ENCODE assay signal across 8 mouse cellular contexts in the genomic region with DNA sequence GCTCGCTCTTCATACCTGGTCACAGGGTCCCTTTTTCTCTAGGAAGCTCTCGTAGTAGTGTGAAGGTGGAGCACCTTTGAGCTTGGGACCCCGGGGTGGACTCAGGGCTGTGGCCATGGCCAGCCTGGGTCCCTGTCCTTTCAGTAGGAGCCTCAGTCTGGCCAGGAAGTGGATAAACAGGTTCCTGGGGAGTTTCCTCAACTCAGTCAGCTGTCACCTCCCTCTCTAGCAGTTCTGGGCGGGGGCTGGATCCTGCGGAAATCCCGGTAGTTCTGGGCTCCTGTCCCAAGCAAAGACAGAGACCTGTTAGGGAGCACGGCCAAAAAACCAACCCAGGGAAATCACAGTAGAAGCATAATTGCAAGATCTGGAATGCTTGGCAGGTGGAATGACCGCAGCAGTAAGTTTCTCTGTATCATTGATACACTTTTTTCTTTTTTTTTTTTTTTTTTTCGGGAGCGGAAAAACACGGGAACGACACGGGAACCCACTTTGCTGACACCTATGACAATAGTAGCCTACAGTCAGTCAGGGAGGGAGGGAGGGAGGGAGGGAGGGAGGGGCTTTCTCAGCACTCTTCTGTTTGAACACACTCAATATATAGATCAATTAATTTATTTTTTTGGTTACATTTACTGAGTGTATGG. TPM values are rescaled to one million over a fixed set of nuclear protein-coding genes. Genes with fewer than 3 reads are reported as not detected.
DNase-seq lines count a peak whose midpoint lies in the region; ATAC-seq and TF ChIP-seq lines count a peak whose summit lies in the region.

Stap2 (minus strand) TSS at position 170 of the 647 bp plus-strand sequence.
Mpnd (plus strand) TSS at position 297 of the 647 bp plus-strand sequence.

- DNase-seq in forebrain, embryonic 11.5 days (ENCODE audit: low spot score), result peak; percentile 73
- peak; percentile 77 for DNase-seq in G1E (ENCODE audit: low spot score)
- DNase-seq in embryonic facial prominence, embryonic 14.5 days (ENCODE audit: low spot score), result peak; percentile 79
- DNase-seq in intestine, embryonic 14.5 days (ENCODE audit: low spot score), result no peak
- peak; percentile 60 for DNase-seq in liver, postnatal 0 days
- no peak for DNase-seq in layer of hippocampus, adult 8-10 months (ENCODE audit: low spot score in 2 of 2)

- no peak within 1 kb of the TSS for H3K27ac ChIP-seq in forebrain, embryonic 11.5 days (ENCODE audit: low read depth, low read length)
- H3K27ac ChIP-seq in forebrain, embryonic 12.5 days, result no peak within 1 kb of the TSS
- H3K27ac ChIP-seq in embryonic facial prominence, embryonic 14.5 days (replicated peaks; ENCODE audit: low read depth, low read length), result no peak within 1 kb of the TSS
- H3K27ac ChIP-seq in intestine, embryonic 14.5 days (ENCODE audit: low read depth), result no peak within 1 kb of the TSS
- peak within 1 kb of the TSS; percentile 65 for H3K27ac ChIP-seq in liver, postnatal 0 days (ENCODE audit: low read depth)

- 59% methylated on average over 13 of the region's 13 CpGs for WGBS in forebrain, embryonic 11.5 days
- 54% methylated on average over 12 of the region's 13 CpGs for WGBS in forebrain, embryonic 12.5 days
- WGBS in embryonic facial prominence, embryonic 14.5 days, result 39% methylated on average over 13 of the region's 13 CpGs
- WGBS in intestine, embryonic 14.5 days, result 38% methylated on average over 13 of the region's 13 CpGs
- 35% methylated on average over 13 of the region's 13 CpGs for WGBS in liver, postnatal 0 days (ENCODE audit: insufficient replicate concordance)

- no peak for TF ChIP-seq EP300 in liver, postnatal 0 days (IDR thresholded peaks at IDR 0.05; ENCODE audit: low read depth)

- no peak within 1 kb of the TSS for H3K4me3 ChIP-seq in forebrain, embryonic 11.5 days (ENCODE audit: low read depth, low read length)
- no peak within 1 kb of the TSS for H3K4me3 ChIP-seq in forebrain, embryonic 12.5 days (replicated peaks)
- H3K4me3 ChIP-seq in G1E (ENCODE audit: low read depth, low read length), result no peak within 1 kb of the TSS
- H3K4me3 ChIP-seq in embryonic facial prominence, embryonic 14.5 days (ENCODE audit: low read depth, low read length), result peak within 1 kb of the TSS; percentile 14; the same call in 1 of the 2 replicates
- peak within 1 kb of the TSS; percentile 24 for H3K4me3 ChIP-seq in intestine, embryonic 14.5 days (ENCODE audit: low read depth, low read length)
- H3K4me3 ChIP-seq in liver, postnatal 0 days (ENCODE audit: low read depth, low read length), result peak within 1 kb of the TSS; percentile 32

- H3K9ac ChIP-seq in forebrain, embryonic 11.5 days (ENCODE audit: low read length), result no peak within 1 kb of the TSS
- no peak within 1 kb of the TSS for H3K9ac ChIP-seq in forebrain, embryonic 12.5 days
- H3K9ac ChIP-seq in embryonic facial prominence, embryonic 14.5 days (ENCODE audit: low read depth, low read length), result peak within 1 kb of the TSS; percentile 37; the same call in 1 of the 2 replicates
- peak within 1 kb of the TSS; percentile 27; the same call in 1 of the 2 replicates for H3K9ac ChIP-seq in intestine, embryonic 14.5 days (ENCODE audit: low read length)
- H3K9ac ChIP-seq in liver, postnatal 0 days (replicated peaks), result peak within 1 kb of the TSS; percentile 42

- no peaks in the 10 kb centered on the region; the same call in 1 of the 2 replicates for H3K9me3 ChIP-seq in forebrain, embryonic 11.5 days (ENCODE audit: control insufficient read depth, low read length)
- no peaks in the 10 kb centered on the region for H3K9me3 ChIP-seq in forebrain, embryonic 12.5 days
- no peaks in the 10 kb centered on the region for H3K9me3 ChIP-seq in G1E (replicated peaks)
- no peaks in the 10 kb centered on the region for H3K9me3 ChIP-seq in embryonic facial prominence, embryonic 14.5 days (ENCODE audit: control insufficient read depth, low read length)
- H3K9me3 ChIP-seq in intestine, embryonic 14.5 days (ENCODE audit: control insufficient read depth, low read length), result no peaks in the 10 kb centered on the region
- no peaks in the 10 kb centered on the region for H3K9me3 ChIP-seq in liver, postnatal 0 days (ENCODE audit: low read length)

- no peaks in the 10 kb centered on the region for H3K36me3 ChIP-seq in forebrain, embryonic 11.5 days (ENCODE audit: control insufficient read depth, insufficient read depth, low read length)
- no peaks in the 10 kb centered on the region for H3K36me3 ChIP-seq in forebrain, embryonic 12.5 days (replicated peaks)
- peaks cover 5% of the 10 kb centered on the region for H3K36me3 ChIP-seq in G1E (replicated peaks)
- H3K36me3 ChIP-seq in embryonic facial prominence, embryonic 14.5 days (ENCODE audit: control insufficient read depth, insufficient read depth, low read length), result no peaks in the 10 kb centered on the region
- no peaks in the 10 kb centered on the region for H3K36me3 ChIP-seq in intestine, embryonic 14.5 days (ENCODE audit: control insufficient read depth, insufficient read depth, low read length)
- no peaks in the 10 kb centered on the region for H3K36me3 ChIP-seq in liver, postnatal 0 days (replicated peaks; ENCODE audit: insufficient read depth, low read length)

- TF ChIP-seq CTCF in G1E (IDR thresholded peaks at IDR 0.05; ENCODE audit: low read depth, low read length), result no peak
- TF ChIP-seq CTCF in liver, postnatal 0 days (IDR thresholded peaks at IDR 0.05; ENCODE audit: low read depth), result no peak

- no peak within 1 kb of the TSS for H3K4me2 ChIP-seq in forebrain, embryonic 11.5 days (ENCODE audit: low read depth, low read length, severe bottlenecking)
- H3K4me2 ChIP-seq in forebrain, embryonic 12.5 days, result no peak within 1 kb of the TSS
- H3K4me2 ChIP-seq in embryonic facial prominence, embryonic 14.5 days (ENCODE audit: low read depth, low read length), result peak within 1 kb of the TSS; percentile 27
- H3K4me2 ChIP-seq in intestine, embryonic 14.5 days (ENCODE audit: low read length), result peak within 1 kb of the TSS; percentile 42
- peak within 1 kb of the TSS; percentile 47 for H3K4me2 ChIP-seq in liver, postnatal 0 days (ENCODE audit: low read depth, low read length)

- peaks cover 7% of the 10 kb centered on the region; the same call in 1 of the 2 replicates for H3K4me1 ChIP-seq in forebrain, embryonic 11.5 days (replicated peaks; ENCODE audit: control insufficient read depth, insufficient read depth, low read length)
- H3K4me1 ChIP-seq in forebrain, embryonic 12.5 days, result peaks cover 20% of the 10 kb centered on the region
- peaks cover 38% of the 10 kb centered on the region for H3K4me1 ChIP-seq in G1E (ENCODE audit: insufficient read depth, low read depth, low read length)
- H3K4me1 ChIP-seq in embryonic facial prominence, embryonic 14.5 days (ENCODE audit: control insufficient read depth, insufficient read depth, low read length), result peaks cover 9% of the 10 kb centered on the region; the same call in 1 of the 2 replicates
- peaks cover 19% of the 10 kb centered on the region for H3K4me1 ChIP-seq in intestine, embryonic 14.5 days (replicated peaks; ENCODE audit: control insufficient read depth, insufficient read depth, low read length)
- peaks cover 24% of the 10 kb centered on the region for H3K4me1 ChIP-seq in liver, postnatal 0 days (ENCODE audit: insufficient read depth)

- H3K27me3 ChIP-seq in forebrain, embryonic 11.5 days (ENCODE audit: control insufficient read depth, insufficient read depth, low read length), result 0 out of 2 replicates have a peak, but pooled peaks cover 2% of the 10 kb centered on the region
- peaks cover 19% of the 10 kb centered on the region for H3K27me3 ChIP-seq in forebrain, embryonic 12.5 days
- H3K27me3 ChIP-seq in G1E (ENCODE audit: insufficient read depth, low read length), result peaks cover 11% of the 10 kb centered on the region
- H3K27me3 ChIP-seq in embryonic facial prominence, embryonic 14.5 days (replicated peaks; ENCODE audit: control insufficient read depth, insufficient read depth, low read length), result no peaks in the 10 kb centered on the region; the same call in 1 of the 2 replicates
- peaks cover 6% of the 10 kb centered on the region; the same call in 1 of the 2 replicates for H3K27me3 ChIP-seq in intestine, embryonic 14.5 days (replicated peaks; ENCODE audit: control insufficient read depth, insufficient read depth, low read length)
- 0 out of 2 replicates have a peak, but pooled peaks cover 4% of the 10 kb centered on the region for H3K27me3 ChIP-seq in liver, postnatal 0 days (ENCODE audit: insufficient read depth, low read length)

- ATAC-seq in forebrain, embryonic 11.5 days (replicated peaks; ENCODE audit: low FRiP score), result no peak
- no peak for ATAC-seq in forebrain, embryonic 12.5 days (ENCODE audit: low FRiP score)
- no peak for ATAC-seq in G1E (ENCODE audit: extremely low read depth, insufficient number of reproducible peaks, low FRiP score, poor library complexity, severe bottlenecking)
- no peak for ATAC-seq in embryonic facial prominence, embryonic 14.5 days (ENCODE audit: low read depth)
- ATAC-seq in intestine, embryonic 14.5 days (replicated peaks; ENCODE audit: low FRiP score, low TSS enrichment, low read depth), result no peak
- peak; percentile 18 for ATAC-seq in liver, postnatal 0 days
- no peak for ATAC-seq in inflammation-experienced regulatory T-cells, adult 6 months

RNA-seq across cellular contexts. Expression of gene Stap2, which starts in this region (rescaled TPM):
- 5.3 and 6.4 TPM in 2 replicates for polyA plus RNA-seq in forebrain, embryonic 11.5 days (2014; fragmentation: Nextera tagmentation; extraction: Ambion mirVana)
- polyA plus RNA-seq in forebrain, embryonic 12.5 days (2016; fragmentation: Nextera tagmentation; extraction: Ambion mirVana), result 4.2 and 4.6 TPM in 2 replicates
- total RNA-seq in G1E (2014; fragmentation: Nextera tagmentation) (not detected in 2 replicates), G1E (2017) (0.27 and 0.29 TPM in 2 replicates)
- polyA plus RNA-seq in G1E (2012), result not detected in 2 replicates
- 12.4 and 14.1 TPM in 2 replicates for polyA plus RNA-seq in embryonic facial prominence, embryonic 14.5 days (2014; fragmentation: Nextera tagmentation; extraction: Ambion mirVana)
- polyA plus RNA-seq in intestine, embryonic 14.5 days (2014; fragmentation: Nextera tagmentation; extraction: Ambion mirVana), result 24.3 and 25.9 TPM in 2 replicates
- 14.3 and 16.8 TPM in 2 replicates for polyA plus RNA-seq in liver, postnatal 0 days (2015; fragmentation: Nextera tagmentation; extraction: Ambion mirVana)
- 1 to 10 TPM; 1.8 to 2.8 (median 2.2) TPM for total RNA-seq in layer of hippocampus, adult 8-10 months (2022)
- under 1 TPM in 1 of 3 experiments, not detected in 2; 0.30 TPM for polyA plus RNA-seq in inflammation-experienced regulatory T-cells, adult 6 months (2017; shearing (Covaris generic))

RNA-seq across cellular contexts. Expression of gene Mpnd, which starts in this region (rescaled TPM):
- 164 and 191 TPM in 2 replicates for polyA plus RNA-seq in forebrain, embryonic 11.5 days (2014; fragmentation: Nextera tagmentation; extraction: Ambion mirVana)
- 184 and 186 TPM in 2 replicates for polyA plus RNA-seq in forebrain, embryonic 12.5 days (2016; fragmentation: Nextera tagmentation; extraction: Ambion mirVana)
- 11.2 and 25.4 TPM in 2 replicates for total RNA-seq in G1E (2014; fragmentation: Nextera tagmentation)
- total RNA-seq in G1E (2017), result 39.1 and 43.9 TPM in 2 replicates
- 46.2 and 48.5 TPM in 2 replicates for polyA plus RNA-seq in G1E (2012)
- polyA plus RNA-seq in embryonic facial prominence, embryonic 14.5 days (2014; fragmentation: Nextera tagmentation; extraction: Ambion mirVana), result 81.8 and 107 TPM in 2 replicates
- polyA plus RNA-seq in intestine, embryonic 14.5 days (2014; fragmentation: Nextera tagmentation; extraction: Ambion mirVana), result 110 and 115 TPM in 2 replicates
- polyA plus RNA-seq in liver, postnatal 0 days (2015; fragmentation: Nextera tagmentation; extraction: Ambion mirVana), result 17.5 and 23.9 TPM in 2 replicates
- 100 to 1,000 TPM; 102 to 115 (median 106) TPM for total RNA-seq in layer of hippocampus, adult 8-10 months (2022)
- polyA plus RNA-seq in inflammation-experienced regulatory T-cells, adult 6 months (2017; shearing (Covaris generic)), result 10 to 100 TPM in 2 of 3 experiments, 1 to 10 TPM in 1; 8.3 to 24.2 (median 17.4) TPM

Comparison
In these comparisons a context has a peak if more than half of its experiments do, and no peak if none do; other contexts are left out.
1. DNase-seq: peak in forebrain, embryonic 11.5 days (single experiment), G1E (single experiment), embryonic facial prominence, embryonic 14.5 days (single experiment) and liver, postnatal 0 days (single experiment); none in intestine, embryonic 14.5 days (single experiment) and layer of hippocampus, adult 8-10 months (0 of 2).
2. H3K4me2 ChIP-seq: peak in embryonic facial prominence, embryonic 14.5 days (single experiment), intestine, embryonic 14.5 days (single experiment) and liver, postnatal 0 days (single experiment); none in forebrain, embryonic 11.5 days (single experiment) and forebrain, embryonic 12.5 days (single experiment).
3. H3K4me3 ChIP-seq: peak in embryonic facial prominence, embryonic 14.5 days (single experiment), intestine, embryonic 14.5 days (single experiment) and liver, postnatal 0 days (single experiment); none in forebrain, embryonic 11.5 days (single experiment), forebrain, embryonic 12.5 days (single experiment) and G1E (single experiment).
4. H3K9ac ChIP-seq: peak in embryonic facial prominence, embryonic 14.5 days (single experiment), intestine, embryonic 14.5 days (single experiment) and liver, postnatal 0 days (single experiment); none in forebrain, embryonic 11.5 days (single experiment) and forebrain, embryonic 12.5 days (single experiment).